Mouse (Mus musculus) spleen, adult 2 months (tissue): ENCODE measurements around the gene Sohlh1.

Experiments used
- CTCF ChIP-seq: fragments of 200-500 bp; IDR thresholded peaks from 2 replicates; pipeline ENCODE4 v1.5.1; 2011; ENCODE audit warnings: mild to moderate bottlenecking, inconsistent platforms; ENCODE audit not compliant: insufficient read depth, insufficient read length, insufficient replicate concordance; ENCODE audit errors: extremely low read depth
- POLR2A ChIP-seq: fragments of 200-500 bp; IDR thresholded peaks from 2 replicates; pipeline ENCODE4 v1.6.1; 2011; ENCODE audit warnings: low read depth, low read length, inconsistent platforms

DNA sequence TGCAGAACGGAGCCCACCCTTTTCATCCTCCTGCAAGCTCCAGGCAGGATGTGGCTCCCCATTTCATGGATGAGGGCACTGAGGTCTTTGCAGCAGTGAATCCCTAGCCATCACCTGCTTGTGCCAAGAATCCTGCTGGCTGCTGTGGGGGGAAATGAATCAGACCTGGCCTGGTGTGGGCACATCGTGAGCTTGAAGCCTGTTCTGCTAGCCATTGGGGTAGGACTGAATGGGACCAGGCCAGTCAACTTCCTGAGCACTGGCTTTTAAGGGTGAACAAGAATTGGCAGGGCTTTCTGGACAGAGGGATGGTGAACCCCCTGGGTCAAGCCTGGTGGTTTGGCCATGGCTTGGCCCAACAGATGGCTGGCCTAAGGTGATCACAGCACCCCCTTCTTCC lies 31.5 kb upstream of the Sohlh1 start:
- TF ChIP-seq POLR2A: no peak
- no peak for TF ChIP-seq CTCF
